Mouse (Mus musculus) lung, postnatal 36 days (tissue): ENCODE data around the gene Lta.

ENCODE experiments used
- DNase-seq: peaks from one replicate; pipeline ENCODE4 v3.0.0; 2022; ENCODE audit warnings: mixed read lengths

The Lta gene

DNA sequence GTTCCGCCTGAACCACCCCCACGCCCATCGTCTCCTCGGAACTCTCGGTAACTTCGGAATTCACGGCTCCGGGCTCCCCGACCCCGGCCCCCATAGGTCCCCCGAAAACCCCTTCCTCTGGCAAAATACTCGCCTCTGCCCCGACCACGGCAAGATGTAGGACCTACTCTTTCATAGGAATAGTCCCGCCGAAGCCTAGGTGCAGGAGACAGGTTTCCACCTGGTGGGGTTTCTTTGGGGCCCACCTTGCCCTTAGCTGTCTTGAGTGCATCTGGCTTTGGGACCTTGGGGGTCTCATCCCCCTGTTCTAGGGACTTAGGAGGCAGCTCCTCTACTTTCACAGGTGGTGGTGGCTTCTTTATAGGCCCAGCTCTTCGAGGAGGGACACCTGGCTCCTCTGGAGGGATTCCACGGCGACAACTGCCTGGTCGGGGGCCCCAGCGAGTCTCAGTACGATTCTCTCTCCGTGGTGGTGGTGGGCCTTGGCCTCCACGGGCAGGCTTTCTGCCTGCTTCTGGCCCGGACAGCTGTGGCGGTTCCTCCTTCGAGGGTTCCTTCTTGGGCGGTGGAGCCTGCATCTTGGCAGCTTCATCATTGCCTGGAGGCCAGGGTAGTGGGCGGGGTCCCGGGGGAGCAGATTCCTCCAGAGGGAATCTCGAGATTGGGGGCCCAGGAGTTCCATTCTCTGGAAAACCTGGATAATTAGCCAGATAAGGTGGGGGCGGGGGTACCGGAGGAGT lies 48.5 kb downstream of the Lta start:
- DNase-seq = no peak

DNA sequence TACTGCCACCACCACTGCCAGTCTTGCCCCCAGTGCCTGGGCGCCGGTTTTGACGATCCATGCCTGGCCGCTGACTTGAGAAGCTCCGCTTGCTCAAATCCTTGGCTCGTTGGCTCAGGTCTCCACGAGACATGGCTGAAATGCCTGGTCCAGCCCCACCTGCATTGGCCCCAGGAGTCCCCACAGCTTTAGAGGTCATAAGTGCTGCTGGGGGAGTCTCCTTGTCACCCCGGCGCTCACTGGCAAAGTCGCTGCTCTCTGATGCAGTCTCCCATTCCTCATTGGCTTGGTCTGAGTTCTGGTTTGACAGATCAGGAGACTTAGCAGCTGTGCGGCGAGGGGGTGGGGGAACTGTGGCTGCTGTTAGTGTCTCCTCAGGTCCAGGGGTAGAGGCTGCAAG lies 49.7 kb downstream of the Lta start:
- DNase-seq = no peak

DNA sequence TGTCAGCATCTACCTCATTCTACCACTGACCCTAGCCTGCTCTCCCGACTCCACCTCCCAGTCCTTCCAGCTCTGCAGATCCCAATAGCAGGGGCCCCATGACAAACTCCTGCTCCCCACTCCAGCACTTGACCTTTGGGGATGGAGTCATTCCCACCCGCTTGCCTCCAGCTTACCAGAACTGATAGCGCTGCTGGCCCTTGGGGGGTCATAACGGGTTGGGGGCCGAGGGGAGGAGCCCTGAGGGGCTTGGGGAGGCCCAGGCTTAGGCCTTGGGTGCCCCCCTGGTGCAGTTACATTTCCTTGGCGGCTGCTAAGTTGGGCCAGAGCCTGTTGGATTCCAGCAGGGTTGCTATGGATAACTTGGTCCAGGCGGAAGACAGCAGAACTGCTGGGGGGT lies 50.5 kb downstream of the Lta start:
- DNase-seq = no peak

DNA sequence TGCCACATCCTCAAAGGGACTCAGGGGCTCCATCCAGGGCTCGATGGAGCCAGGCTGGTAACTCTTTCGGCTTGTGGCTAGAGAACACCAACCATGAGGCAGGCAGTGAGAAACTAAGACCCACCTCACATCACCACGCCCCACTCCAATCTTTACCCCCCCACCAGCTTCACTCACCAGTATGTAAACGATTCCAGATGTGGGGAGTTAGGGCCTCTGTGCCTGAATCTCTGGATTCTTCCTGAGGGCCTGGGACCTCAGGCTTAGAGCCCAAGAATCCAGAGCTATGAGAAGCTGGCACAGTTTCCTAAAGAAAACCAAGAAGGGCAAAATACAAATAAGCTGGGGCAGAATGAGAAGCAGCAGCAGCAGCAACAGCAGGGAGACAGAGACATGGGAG lies 51.2 kb downstream of the Lta start:
- no peak for DNase-seq
